Mouse (Mus musculus) thymus, postnatal 10 days (tissue): ENCODE data around the gene Pdcd6.

Experiments used
- DNase-seq, 2 experiments: peaks; one replicate each; pipeline ENCODE4 v3.0.0; 2021; ENCODE audit warnings: low spot score in 2 of 2

Pdcd6 gene

DNA sequence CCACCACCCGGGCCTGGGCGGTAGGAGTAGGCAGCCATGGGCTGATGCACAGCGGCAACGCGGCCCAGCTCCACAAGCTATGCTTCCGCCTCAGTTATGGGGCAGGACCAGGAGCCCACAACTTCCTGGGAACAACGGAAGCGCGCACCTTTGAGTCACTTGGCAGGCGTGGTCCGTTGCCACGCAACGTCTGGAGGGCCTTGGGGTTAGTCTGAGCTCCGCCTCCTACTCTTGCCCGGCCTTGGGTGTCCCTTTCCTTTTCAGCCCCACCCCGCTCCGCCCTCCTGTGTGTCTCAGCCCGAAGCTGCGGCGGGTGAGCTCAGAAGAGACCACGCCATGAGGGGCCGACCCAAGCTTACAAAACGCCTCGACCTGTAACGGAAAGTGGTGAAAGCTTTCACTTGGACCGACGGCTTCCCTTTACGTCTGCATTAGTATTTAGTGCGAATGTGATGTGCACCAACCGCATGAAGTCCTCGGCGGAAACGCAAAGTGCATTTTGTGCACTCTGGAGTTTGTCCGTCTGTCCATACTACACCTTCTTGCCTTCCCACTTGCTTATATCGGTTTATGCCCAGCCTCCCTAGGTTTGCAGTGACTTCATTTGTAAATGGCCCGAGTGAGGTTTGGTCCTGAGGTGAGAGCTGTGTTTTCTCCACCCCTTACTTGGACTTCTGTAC, at the start of gene Pdcd6:
Pdcd6 (minus strand) TSS at position 411 of the 680 bp plus-strand sequence.
- DNase-seq, result peak; percentile 83 to 87

DNA sequence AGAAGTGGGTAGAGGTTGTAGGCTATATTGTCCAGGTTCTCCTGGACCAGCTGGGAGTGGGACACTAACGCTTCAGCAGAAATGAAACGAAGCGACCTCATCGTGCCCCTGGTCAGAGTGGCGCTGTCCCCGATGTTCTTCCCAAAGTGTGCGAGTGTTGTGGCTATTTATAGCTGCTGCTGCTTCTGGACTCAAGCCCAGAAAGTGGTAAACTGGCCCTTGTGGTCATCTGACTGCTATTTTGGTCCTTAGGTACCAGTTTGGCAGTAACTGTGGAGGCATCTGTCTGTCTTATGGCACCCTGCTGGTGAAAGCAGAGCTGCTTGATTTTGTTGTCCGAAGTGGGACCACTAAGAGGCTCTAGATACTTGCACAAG, 46.5 kb upstream of the Pdcd6 start, which contains the start of gene Lrrc14b:
Lrrc14b (minus strand) TSS at position 147 of the 377 bp plus-strand sequence.
- no peak for DNase-seq

DNA sequence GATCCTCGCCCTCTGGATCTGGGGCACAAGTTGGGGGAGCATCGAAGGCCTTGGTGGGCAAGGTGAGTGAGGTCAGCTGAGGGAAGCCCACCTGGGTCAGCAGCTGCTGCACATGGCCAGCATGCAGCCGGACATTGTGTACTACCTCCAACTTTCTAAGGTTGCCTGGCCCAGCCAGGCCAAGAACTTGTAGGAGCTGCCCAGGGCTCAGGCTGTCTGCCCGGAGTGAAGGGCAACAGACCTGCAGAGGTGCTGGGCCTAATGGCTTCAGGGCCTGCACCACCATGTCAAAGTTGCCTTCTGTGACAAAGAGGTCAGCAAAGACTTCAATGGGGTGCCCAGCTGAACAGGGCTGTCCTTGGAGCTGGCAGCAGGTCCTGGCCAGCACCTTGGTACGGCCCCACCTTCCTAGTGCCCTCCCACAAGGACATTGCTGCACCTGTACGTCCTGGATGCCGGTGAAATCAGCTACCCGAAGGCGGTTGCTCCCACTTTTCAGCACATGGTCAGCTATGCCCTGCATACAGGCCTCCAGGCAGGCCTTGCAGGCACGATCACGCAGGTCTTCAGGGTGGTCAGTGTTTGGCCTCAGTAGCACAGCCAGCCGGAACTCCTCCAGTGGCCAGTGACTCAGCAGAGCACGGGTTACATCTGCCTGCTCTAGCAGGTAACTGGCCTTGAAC, 45.9 kb upstream of the Pdcd6 start:
- no peak for DNase-seq

DNA sequence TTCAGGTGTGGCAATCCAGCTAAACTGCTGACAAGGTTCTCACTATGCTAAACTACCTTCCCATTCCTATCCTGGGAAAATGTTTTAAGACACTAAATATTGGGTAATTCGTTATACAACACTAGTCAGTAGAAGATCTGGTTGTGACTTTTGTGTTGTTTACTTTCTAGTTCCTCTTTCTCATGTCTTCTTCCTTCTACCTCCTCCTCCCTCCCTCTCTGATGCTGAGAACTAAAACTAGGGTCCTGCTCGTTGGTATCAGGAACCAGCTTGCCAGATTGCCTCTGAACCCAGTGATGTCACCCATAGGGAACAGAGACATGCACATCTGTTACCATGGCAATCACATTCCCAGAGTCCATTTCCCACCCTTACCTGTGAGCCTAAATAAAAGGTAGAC, 44.8 kb upstream of the Pdcd6 start:
- DNase-seq, result no peak

DNA sequence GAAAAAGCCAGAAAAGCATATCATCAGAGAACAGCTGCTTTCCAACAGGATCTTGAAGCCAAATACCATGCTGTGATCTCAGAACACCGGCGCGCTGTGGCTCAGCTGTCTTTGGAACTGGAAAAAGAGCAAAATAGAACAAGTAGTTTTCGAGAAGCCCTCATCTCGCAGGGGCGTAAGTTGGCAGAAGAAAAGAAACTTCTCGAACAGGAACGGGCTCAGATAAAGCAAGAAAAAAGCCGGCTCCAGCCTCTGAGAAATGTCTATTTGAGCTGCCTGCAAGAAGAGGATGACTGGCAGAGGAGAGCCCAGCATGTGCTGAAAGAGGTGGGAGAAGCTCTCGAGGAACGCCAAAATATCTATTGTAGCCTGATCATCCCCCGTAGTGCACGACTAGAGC, 39.1 kb upstream of the Pdcd6 start:
- DNase-seq, result no peak

DNA sequence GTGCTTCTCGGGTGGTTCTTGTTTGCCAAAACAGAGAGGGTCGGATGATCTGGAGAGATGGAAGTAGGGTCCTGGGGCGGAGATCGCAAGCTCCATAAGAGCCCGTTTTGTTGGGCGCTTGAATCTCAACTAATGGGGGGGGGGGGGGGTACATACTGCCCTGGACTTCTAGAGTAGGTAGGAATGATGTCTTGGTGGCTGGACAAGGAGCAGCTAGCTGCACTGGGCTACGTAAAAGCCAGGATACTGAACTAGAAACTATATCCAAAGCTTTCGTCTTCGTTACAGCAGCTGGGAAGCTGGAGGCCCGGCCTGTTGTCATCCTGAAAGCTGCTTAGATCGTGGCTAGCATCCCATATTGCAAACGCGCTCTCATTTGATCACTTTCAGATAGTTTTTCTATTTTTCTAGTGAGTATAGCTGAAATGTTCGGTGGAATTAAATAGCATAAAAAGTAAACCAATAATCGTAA, 33.1 kb upstream of the Pdcd6 start:
- no peak for DNase-seq

DNA sequence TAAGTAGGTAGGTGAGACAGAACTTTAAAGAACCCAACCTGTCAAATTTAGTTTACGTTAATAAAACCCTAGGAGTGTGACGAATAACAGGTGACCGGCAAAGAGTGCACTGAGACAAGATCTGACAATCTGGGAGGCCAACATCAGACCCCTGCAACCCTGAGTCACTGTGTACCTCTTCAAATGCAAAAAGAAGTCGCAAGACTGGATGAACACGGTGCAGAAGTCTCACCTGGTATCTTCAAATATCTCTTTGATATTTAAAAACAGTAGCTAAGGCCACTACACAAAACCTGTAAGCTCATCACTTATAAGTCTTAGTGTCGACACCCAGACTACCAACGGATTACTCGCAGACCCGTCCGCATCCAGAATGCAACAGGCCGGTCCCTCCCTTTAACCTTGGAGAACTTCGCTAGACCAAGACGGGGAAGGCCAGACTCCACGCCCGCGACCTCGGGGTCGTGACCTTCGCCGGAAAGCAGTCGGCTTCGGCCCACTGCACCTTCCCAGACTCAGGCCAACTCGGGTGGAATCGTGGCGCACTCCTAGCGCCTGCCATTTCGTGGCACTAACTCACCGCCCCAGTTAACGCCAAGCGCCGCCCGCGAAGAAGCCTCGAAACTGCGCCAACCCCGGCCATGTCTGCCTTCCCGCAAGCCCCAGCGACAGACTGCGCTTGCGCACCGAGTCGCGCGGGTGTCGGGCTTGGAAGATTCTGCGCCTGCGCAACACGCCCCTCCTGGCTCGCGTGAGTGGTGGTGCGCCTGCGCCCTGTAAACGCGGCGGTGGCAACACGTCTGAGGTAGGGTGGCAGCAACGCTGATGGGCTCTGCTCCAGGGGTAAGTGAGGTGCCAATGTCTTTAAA, 32.4 kb upstream of the Pdcd6 start, which contains the start of the genes Sdha and Ccdc127:
Sdha (minus strand) TSS at position 715 of the 869 bp plus-strand sequence.
Ccdc127 (plus strand) TSS at position 744 of the 869 bp plus-strand sequence.
- peak; percentile 94 to 97 for DNase-seq

DNA sequence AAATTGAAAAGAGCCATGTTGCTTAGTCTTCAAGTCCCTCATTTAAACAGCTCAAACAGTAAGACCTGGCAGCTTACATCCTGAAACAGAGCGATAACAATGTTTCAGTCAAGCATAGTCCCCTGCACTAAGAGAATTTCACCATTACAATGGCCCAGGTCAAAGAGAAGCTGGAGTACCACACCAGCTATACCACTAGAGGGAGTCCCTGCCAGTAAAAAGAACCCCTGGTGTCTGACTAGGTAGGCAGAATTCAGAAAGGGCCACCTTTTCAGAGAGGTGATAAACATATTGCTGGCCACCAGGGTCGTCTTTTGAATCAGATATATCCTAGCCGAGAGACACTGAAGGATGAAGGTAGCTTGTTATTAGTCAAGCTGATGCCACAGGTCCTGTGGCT, 23.7 kb upstream of the Pdcd6 start:
- DNase-seq, result peak; percentile 22 to 63

DNA sequence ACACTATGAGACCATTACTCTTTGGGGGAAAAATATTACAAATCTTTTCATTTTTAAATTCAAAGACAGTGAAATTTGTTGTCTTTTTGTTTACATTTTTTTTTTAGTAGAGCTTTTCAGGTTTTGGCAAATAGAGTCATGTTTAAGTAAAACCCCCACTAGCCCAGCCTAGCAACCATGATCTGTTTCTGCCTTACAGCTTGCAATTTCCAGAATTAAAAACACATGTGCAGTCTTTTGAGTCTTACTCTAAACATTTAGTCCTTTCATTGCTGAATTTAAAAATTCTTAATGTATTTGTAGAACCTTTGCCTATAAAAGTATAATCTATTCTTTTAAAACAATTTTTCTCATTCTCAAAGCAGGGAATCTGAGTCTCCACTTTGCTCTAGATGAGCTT, 11.9 kb upstream of the Pdcd6 start:
- no peak for DNase-seq

DNA sequence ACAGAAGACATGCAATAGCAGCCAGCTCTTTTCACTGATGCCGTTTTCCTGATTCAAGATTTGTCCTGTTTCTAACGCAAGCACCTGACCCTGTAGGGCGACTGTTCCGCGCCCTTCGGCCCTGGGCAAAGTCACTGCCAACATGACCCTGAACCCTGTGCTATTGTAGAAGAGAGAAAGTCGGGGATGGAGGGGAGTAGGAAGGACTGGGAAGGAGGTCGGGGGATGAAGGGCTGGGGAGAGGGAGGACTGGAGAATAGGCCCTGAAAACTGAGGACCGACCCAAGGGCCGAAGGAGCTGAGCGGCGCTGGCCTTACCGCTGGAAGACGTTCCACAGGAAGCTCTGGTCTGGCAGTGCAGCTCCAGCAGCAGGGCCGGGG, 601 bp downstream of the Pdcd6 start:
- no peak for DNase-seq

DNA sequence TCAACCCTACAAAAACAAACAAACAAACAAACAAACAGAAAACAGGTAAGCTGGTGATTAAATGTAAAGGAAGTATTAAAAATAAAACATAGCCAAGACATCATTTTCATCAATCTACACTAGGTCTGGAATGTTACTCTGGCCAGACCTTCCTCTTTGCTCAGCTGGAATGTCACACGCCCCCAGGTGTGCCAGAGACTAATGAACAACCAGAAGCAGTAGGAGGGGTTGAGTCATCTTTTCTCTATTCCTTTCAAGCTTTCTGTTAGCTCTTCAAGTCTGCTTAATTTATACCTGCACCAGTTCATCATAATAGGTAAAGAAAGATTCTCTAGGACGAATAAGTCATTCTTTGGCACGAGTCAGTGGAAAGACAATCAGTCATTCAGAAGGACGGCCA, 994 bp downstream of the Pdcd6 start:
- no peak for DNase-seq

DNA sequence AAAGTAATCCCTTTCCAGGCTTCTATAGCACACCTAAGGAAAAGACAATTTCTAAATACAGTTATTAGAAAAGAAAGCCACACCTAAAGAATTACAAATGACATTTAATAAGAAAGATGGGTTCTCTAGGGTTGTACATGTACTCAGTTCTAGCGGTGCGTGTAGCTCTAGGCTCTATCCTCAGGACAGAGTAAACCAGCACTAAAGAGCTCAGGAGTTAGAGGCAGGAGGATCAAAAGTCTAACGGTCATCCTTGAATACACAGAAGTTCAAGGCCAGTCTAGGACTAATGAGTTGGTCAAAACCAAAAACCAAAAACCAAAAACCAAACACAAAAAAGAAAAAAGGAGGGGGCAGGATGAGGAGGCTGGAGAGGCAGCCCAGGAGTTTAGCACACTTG, 2.8 kb downstream of the Pdcd6 start:
- no peak for DNase-seq

DNA sequence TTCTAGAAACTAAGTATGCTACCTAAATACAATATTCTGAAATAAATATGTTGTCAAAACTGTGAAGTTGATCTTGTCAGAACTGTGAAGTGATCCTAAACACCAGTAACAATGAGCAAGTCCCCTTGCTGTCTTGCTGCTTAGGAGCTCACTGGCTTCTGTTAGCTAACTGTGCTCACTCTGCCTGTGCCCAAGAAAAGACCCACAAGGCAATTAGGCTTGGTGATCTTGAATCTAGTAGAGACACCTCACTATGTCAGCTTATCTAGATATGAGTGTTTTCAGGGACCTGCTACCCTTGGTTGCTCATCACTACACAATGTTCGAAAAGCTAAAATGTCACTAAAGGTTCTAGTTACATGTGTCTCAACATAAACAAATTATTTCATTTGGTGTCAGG, 11.6 kb downstream of the Pdcd6 start:
- no peak for DNase-seq

DNA sequence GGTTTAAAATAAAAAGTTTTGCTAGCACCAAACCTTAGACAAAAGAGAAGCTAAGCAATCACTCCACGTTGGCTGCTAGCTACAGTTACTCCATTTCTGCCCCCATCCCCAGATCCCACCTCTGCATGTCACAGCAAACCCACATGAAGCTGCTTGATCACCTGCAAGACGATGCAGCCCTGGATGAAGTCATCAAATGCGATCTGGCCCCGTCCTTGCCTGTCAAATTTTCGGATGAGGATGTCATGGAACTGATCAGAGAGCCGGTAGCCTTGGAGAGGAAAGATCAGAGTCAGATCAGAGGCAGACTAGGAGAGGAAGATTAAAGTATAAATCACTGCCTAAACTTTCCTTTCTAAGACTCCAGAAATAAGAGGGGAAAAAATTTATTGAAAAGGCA, 12.0 kb downstream of the Pdcd6 start:
- no peak for DNase-seq

DNA sequence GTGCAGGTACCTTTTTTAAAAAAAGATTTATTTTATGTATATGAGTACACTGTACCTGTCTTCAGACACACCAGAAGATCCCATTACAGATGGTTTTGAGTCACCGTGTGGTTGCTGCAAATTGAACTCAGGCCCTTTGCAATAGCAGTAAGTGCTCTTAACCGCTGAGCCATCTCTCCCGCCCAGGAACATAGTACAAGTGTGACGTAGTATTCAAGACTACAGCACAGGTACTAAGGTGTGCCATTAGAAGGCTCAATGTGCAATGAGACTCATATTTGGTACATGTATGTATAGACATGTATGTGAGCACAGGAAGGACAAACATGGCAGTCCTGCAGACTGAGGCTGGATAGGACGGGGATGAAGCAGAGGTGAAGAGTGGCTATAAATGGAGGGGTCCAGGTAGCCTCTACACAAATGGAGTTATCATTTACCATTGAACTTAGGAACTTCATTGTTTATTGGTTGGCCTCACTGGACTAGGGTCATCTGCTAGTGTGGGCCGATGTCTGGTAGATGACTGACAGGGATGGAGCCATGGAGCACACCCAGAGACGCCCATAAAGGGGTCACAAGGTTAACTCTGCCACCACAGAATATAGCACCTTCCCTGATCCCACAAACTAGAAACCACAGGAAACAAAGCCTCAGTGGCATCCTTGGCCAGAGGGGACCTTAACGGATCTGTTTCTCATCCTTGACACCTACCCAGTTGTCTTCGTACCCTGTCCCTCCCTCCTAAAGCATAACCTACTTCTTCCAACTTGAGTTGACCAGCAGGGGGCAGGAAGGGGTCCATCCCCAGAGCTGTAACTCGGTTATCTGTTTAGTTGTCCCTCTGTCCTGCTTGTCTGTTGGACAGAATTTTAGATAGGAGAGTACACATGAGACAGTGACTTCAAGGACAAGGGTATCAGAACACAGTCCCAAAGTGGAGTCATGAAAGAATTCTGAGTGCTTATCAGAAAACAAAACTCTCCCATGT, 15.0 kb downstream of the Pdcd6 start:
- no peak for DNase-seq

DNA sequence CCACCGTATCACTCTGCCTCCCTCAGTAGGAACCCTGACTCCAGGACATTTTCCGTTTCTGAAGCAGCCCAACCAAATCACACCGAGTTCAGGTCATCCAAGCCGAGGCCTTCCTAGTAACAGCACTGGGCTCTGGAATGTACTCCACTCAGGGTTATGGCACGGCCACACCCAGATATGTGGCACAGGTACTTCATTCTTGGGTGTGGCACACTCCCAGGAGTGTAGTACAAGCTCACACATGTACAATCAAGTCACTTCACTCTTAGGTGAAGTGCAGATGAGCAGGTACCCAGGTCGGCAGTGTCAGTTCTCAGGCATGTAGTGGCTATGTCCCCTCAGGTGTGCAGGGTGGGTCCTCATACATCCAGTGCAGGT, 15.8 kb downstream of the Pdcd6 start:
- DNase-seq, result no peak

DNA sequence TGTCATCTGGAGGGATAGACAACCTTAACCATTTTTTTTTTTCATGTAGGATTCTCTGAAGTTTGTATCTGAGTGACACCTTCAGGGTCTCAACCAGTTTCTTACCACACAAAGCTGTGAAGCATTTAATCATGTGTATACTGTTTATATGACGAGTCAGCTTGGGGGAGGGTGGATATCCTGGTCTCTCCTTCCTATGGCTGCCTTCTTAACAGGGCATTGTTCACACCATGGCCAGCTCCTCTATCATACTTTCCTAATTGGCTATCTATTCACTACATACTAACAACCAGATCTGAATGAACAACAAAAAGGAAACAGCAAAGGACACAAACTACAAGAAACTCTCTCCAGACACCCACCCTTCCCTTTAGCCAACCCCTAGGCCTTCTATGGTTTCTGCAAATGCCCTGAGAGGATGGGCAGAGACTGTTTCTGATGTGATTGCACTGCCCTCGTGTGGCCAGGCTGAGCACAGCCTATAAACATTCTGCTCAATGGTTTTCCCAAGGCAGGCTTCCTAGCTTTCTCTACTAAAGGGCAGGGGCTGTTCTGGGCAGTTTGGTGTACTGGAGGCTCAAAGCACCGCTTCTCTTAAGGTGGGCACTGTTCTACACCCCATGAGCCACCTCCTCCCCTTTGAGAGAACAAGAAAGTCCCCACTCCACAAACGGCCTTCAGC, 16.3 kb downstream of the Pdcd6 start:
- peak; percentile 5 to 34 for DNase-seq

DNA sequence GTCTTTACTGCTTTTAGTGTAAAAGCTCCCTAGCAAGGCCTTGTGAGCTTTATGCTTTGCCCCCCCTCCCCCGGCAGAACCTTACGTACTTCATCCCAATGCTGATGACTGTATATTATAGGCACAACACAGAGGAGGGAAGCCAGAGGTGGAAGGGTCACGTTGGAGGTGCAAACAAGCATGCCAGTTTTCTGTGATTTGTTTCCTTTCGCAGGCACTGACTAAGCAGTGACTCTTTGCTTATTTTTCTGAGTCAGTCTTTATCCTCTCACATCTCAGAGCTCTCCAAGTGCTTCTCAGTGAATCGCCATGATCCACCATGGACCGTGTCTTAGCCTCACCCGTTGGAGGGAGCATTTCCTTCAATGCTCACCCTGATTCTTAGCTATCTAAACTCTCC, 21.0 kb downstream of the Pdcd6 start:
- no peak for DNase-seq

DNA sequence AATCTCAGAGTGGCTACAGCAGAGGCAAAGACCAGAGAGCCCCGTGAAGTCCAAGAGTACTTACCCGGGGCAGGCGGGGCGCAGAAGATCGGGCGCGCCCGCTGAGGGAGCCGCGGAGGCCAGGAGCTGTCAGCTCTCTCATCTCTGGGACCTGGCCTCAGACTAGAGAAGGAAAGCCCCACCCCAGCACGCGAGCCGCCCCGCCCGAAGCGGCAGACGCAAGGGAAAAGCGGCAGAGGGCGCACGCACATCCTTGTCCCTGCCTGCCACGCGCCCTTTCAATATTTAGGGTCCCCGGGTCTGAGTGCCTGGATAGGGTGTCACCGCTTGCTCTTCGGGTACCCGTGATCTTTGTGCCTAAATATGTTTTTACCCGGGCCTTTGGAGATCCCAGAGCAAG, 25.2 kb downstream of the Pdcd6 start, which contains the start of gene Ahrr:
Ahrr (minus strand) TSS at position 165 of the 400 bp plus-strand sequence.
- DNase-seq, result peak; percentile 36 to 58

DNA sequence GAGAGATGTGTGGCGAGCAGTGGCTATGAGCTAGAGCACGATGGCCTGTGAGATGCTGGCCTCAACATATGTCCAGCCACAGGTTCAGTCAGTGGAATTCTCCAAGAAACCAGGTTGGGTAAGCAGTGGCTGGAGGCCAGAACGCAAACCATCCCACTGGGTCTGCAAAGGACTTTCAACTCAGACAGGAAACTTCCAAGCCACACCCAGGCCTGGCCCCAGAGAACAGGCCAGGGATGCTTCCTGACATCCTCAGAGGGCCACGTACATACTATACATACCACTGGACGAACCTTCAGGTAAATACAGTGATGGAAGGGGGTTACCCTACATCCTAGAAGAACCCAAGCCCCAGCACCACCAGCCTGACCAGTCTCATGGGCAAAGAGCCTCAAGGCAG, 27.7 kb downstream of the Pdcd6 start:
- DNase-seq, result no peak
